Mouse (Mus musculus): Measurements from ENCODE around the gene Celf2. TPM values are rescaled to one million over a fixed set of nuclear protein-coding genes. Genes with fewer than 3 reads are reported as not detected.

The Celf2 gene
- total RNA-seq, 2 experiments from 2014 or later: 16.2 to 22.7 TPM

GRCm38 (mm10) chr2:6969228-6969627, 540.1 kb downstream of the Celf2 start:
- no peak for ATAC-seq (replicated peaks; ENCODE audit: low FRiP score, low TSS enrichment, poor library complexity, severe bottlenecking)

- ATAC-seq (replicated peaks; ENCODE audit: low FRiP score, low TSS enrichment, poor library complexity, severe bottlenecking): no peak
These were observed 544.1 kb downstream of the Celf2 start for GRCm38 (mm10) chr2:6965243-6965642.

- ATAC-seq (replicated peaks; ENCODE audit: low FRiP score, low TSS enrichment, poor library complexity, severe bottlenecking): no peak
These were observed 558.7 kb downstream of the Celf2 start for GRCm38 (mm10) chr2:6950702-6951101.

DNA sequence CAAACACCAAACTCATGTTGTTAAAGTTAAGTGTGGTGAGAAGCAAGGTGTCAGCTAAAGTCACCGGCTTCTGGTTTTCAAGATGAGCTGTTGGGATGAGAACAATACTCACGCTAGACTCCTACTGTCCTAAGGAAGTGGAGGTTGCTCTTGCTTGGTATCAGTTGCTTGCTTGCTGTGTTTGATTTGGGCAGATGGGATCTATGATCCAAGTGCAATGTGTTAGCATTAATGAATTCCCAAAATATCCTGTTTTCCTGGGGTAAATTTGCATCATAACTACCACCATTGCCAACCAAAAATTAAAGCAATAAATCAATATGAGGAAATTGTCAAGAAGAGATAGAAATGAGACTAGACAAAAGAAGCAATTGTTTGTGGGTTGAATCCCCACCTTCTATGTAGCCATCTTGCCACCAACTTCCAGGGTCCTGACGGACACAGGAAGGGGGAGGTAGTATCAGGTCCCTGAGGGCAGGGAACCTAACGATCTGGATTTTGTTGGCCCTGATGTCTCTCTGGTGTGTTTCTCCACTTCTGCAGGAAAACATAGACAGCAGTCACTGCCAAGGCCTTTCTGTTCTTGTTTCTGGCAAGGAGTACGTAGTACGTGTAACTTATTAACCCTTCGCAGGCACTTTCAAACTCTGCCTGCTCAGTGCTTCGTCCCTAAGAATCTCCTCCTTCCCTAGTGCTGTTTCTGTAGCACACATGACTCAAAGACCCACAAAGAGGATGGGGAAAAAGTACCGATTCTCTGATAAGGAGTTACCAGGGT, 563.5 kb downstream of the Celf2 start:
- no peak for ATAC-seq (replicated peaks; ENCODE audit: low FRiP score, low TSS enrichment, poor library complexity, severe bottlenecking)

- ATAC-seq (replicated peaks; ENCODE audit: low FRiP score, low TSS enrichment, poor library complexity, severe bottlenecking): no peak
These were observed 565.7 kb downstream of the Celf2 start for GRCm38 (mm10) chr2:6943651-6944050.

GRCm38 (mm10) chr2:6942635-6943390, 566.5 kb downstream of the Celf2 start:
- no peak for ATAC-seq (replicated peaks; ENCODE audit: low FRiP score, low TSS enrichment, poor library complexity, severe bottlenecking)

DNA sequence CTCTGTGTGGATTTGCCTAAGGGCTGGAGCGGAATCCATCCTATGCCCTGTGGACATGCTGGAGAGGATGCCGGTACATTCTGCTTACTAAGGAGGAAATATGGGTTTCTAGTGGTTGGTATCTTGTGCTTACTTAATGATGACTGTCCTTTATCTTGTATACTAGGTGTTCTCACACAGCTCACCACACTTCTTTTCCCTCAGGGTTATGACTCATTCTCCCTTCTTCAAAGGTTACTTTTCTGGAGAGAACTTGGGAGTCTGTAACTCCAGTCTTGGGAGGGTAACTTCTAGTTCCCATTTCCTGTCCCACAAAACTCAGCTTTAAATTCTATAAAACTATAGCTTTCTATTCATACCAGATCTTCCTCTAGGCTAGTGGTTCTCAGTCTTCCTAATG, 570.2 kb downstream of the Celf2 start:
- ATAC-seq (replicated peaks; ENCODE audit: low FRiP score, low TSS enrichment, poor library complexity, severe bottlenecking): no peak

DNA sequence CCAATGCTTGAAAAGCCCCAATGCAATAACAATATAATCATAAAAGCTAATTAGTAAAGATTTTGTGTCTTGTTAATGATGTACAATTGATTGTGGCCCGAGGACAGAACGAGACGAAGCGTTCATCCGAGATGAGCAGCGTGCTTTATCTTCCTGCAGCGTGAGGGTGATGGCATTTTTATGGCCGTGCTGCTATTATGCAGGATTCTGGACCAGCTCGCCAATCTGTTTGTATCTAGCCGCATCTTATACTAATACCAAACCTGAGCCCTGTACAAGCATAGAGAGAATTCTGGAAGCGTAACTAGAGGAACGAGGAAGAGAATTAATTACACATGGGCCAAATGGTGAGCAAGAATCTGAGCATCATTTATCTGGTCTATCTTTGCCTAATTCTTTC, 576.2 kb downstream of the Celf2 start:
- no peak for ATAC-seq (replicated peaks; ENCODE audit: low FRiP score, low TSS enrichment, poor library complexity, severe bottlenecking)

DNA sequence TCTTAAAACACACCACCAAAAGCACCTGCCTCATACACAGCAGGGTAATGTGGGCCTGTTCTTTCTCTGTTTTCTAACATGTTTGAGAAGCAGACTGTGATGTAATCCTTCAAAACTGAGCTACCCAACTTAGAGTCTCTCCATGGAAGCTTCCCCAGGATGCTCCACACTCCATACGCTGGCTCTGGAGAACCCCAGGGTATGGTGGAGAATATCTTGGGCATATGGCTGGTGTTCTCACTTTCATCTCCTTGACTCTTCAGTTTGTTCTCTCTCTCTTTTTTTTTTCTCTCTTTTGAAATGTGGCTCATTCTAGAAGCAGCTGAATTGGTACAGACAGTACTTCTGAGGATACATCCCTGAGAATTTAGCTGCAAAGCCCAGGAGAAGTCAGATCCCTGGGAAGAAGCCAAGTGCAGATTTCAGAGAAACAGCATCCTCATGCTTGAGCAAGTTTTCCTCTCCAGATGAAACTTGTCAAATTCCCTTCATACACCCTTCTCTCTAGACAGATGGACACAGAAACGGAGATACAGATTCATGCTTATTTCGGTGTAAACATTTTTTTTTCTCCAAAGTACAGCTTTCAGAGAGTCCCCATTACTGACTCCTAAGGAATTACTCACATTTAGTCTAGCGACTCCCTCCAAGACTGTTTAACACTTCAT, 581.5 kb downstream of the Celf2 start:
- no peak for ATAC-seq (replicated peaks; ENCODE audit: low FRiP score, low TSS enrichment, poor library complexity, severe bottlenecking)

DNA sequence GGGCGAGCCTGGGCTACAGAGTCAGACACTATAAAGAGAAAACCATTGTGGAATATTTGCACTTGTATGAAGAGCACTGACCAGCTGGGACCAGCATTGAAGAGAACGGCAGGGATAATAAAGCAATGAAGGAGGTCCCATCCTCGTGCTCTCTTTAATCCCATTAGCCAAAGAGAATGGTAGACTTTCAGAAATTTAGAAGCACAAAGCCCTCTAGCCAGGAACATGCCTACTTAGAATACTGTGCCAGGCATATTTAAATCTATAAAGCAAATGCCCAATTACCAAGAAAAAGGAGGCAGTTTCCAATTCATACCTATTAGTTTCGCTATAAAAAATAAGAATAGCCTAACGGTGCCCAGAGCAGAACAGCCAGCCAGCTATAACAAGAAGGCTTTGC, 583.9 kb downstream of the Celf2 start:
- no peak for ATAC-seq (replicated peaks; ENCODE audit: low FRiP score, low TSS enrichment, poor library complexity, severe bottlenecking)

DNA sequence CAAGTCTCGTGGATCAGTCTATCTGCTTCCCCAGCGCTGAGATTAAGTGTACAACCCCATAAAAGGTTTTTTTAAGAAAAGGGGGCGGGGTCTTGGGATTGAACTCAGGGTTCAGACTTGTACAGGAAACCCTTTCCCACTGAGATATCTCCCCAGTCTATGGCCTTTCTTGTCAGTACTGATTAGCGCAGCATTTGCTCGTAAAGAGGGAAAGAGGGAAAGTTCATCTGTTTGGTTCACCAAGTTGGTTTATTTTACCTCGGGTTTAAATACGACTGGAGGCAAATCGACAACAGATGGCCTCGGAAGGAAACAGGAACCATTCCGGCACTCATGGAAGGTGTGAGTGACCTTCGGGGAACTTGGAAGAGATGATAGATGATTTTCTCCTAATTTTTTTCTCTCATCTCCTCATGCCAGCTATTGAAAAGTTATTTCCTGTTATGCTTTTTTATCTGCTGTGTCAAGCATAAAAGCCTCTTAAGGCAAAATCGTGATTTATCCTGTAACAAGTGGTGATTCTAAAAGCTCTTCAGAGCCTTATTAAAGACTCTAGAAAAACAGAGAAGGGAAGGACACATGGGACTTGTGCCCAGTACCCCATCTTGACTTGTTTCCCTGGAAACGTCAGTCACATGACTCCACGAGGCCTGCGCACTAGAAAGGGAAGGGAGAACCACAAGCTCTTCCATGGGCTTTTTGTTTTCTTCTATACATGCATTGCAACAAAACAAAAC, 585.5 kb downstream of the Celf2 start:
- ATAC-seq (replicated peaks; ENCODE audit: low FRiP score, low TSS enrichment, poor library complexity, severe bottlenecking): no peak

GRCm38 (mm10) chr2:6915386-6915785, 594.0 kb downstream of the Celf2 start:
- no peak for ATAC-seq (replicated peaks; ENCODE audit: low FRiP score, low TSS enrichment, poor library complexity, severe bottlenecking)

- no peak for ATAC-seq (replicated peaks; ENCODE audit: low FRiP score, low TSS enrichment, poor library complexity, severe bottlenecking)
These were observed 596.0 kb downstream of the Celf2 start for GRCm38 (mm10) chr2:6913315-6913714.

DNA sequence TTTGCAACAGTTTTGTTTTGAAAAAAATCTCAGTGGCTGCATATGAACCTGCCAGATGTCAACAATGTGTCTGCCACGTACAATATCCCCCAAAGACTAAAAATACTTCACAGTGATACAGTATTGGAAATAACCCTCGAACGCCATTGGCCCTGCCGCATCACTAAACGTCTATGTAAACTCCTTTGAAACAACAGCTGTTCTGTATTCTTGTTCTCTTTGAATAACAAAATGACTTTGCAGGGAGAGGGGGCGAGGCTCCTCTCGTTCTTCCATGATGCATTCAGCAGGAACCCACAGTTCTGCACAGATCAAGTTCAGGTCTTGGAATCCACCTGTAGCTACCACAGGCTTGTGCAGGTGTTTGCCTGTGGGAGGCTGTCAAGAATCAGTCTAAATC, 597.4 kb downstream of the Celf2 start:
- no peak for ATAC-seq (replicated peaks; ENCODE audit: low FRiP score, low TSS enrichment, poor library complexity, severe bottlenecking)

DNA sequence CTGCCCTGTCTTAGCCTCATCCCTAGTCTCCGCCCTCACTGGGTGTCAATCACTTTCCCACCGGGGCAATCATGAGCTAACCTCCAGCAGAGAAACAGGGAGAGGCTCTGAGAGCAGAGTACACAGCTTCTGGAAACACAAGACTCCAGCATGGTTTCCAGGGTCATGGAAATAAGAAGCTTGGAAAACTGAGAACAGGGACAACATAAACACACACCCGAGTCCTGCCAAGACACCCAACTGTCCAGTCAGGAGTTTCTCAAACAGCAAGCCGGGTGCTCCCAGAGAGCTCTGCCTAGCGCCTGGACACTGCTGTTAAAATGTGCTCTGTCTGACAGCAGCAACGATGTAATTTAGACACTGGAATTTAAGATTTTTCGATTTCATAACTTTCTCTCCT, 599.4 kb downstream of the Celf2 start:
- ATAC-seq (replicated peaks; ENCODE audit: low FRiP score, low TSS enrichment, poor library complexity, severe bottlenecking): no peak

DNA sequence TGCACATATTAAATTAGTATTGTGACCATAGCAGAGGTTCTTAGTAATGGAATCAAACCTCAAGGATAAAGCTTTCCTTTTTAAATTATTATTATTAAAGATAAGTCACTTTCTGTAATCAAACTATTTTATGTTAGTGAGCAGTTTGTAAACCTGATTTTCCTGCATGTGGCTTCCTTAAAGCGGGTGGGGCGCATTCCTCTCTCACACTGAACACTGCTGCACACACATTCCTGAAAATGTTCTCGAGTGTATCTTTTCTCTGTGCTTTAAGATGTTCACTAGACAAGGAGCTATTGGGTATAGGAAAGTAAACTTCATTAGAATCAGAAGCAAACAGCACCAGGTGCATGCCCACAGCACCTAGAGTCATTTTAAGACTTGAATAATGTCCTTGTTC, 605.0 kb downstream of the Celf2 start:
- no peak for ATAC-seq (replicated peaks; ENCODE audit: low FRiP score, low TSS enrichment, poor library complexity, severe bottlenecking)

GRCm38 (mm10) chr2:6903251-6903763, 606.1 kb downstream of the Celf2 start:
- no peak for ATAC-seq (replicated peaks; ENCODE audit: low FRiP score, low TSS enrichment, poor library complexity, severe bottlenecking)

DNA sequence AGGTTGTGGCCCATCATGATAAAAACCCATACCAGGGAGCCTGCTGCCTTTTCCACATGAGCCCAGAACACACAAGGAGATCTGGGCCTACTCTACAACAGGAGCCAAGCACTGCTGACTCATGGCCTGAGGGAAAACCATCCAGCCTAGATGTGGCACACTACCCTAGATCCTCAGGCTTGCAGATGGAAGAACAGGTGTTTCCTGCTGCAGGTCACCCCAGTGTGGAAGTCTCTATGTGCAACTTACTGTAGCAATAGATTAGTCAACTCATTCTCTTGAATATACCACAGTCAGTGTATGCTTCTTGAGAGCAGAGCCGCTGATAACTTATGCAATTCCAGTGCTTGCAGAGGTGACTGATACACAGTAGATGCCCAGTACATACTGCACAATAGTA, 612.5 kb downstream of the Celf2 start:
- no peak for ATAC-seq (replicated peaks; ENCODE audit: low FRiP score, low TSS enrichment, poor library complexity, severe bottlenecking)

- no peak for ATAC-seq (replicated peaks; ENCODE audit: low FRiP score, low TSS enrichment, poor library complexity, severe bottlenecking)
These were observed 615.8 kb downstream of the Celf2 start for GRCm38 (mm10) chr2:6893597-6893996.

GRCm38 (mm10) chr2:6893095-6893494, 616.3 kb downstream of the Celf2 start:
- ATAC-seq (replicated peaks; ENCODE audit: low FRiP score, low TSS enrichment, poor library complexity, severe bottlenecking): no peak

Data from megakaryocyte-erythroid progenitor cell, adult 5-6 weeks (primary cell).